Mouse (Mus musculus): ENCODE results near the gene Spns3. TPM values are rescaled to one million over a fixed set of nuclear protein-coding genes. Genes with fewer than 3 reads are reported as not detected.
"Not testable (repeated sequence)": the region's sequence is repeated elsewhere in the genome, so short reads cannot be mapped to it uniquely, and the experiment has no call there.

Spns3 gene
- total RNA-seq, 2 experiments from 2014 or later: 20.5 to 27.3 TPM

- ATAC-seq (replicated peaks; ENCODE audit: poor library complexity): no peak
These were observed 10.4 kb upstream of the Spns3 start for GRCm38 (mm10) chr11:72560661-72561060.

DNA sequence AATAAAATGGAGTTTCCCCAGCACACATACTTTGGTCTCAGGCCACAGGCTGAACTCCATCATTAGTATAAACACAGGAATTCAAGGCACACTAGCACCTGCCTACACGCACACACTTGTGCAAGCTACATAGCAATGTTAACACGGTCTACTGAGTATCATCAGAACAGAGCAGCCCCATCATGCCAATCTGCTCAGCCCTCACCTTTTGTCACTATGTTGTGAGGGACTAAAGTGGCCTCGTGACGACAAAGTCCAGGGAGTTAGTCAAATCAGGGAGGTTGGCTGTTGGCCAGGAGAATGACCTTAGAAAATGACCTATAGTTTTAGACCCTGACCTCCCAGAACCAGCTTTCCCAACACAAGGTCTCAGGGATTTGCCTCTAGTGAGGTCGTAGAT lies 7.8 kb upstream of the Spns3 start:
- no peak for ATAC-seq (replicated peaks; ENCODE audit: poor library complexity)

- ATAC-seq (replicated peaks; ENCODE audit: poor library complexity): no peak
These were observed 6.6 kb upstream of the Spns3 start for GRCm38 (mm10) chr11:72556953-72557352.

GRCm38 (mm10) chr11:72556470-72556869 lies 6.2 kb upstream of the Spns3 start:
- no peak for ATAC-seq (replicated peaks; ENCODE audit: poor library complexity)

- ATAC-seq (replicated peaks; ENCODE audit: poor library complexity): peak; percentile 18; the same call in 1 of the 2 replicates
These were observed 1.3 kb upstream of the Spns3 start for GRCm38 (mm10) chr11:72551531-72552105.

DNA sequence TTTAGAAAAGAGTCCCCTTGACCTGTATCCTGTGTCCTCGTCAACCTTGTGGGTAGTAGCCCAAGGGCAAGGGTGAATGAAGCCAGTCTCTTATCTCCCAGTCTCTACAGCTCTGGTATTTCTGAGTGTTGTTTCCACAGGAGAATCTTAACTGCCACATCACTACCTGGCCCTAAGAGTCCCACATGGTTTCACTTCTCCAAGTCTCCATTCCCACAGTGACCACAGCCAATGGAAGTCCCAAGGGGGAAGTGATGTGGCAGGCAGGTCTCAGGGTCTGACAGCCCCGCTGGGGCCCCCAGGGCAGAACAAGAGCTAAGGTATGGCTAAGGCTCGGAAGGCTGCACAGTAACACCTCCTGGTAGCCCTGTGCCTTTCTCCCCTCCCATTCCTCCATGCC lies 3.1 kb downstream of the Spns3 start:
- ATAC-seq (replicated peaks; ENCODE audit: poor library complexity): peak; percentile 24

DNA sequence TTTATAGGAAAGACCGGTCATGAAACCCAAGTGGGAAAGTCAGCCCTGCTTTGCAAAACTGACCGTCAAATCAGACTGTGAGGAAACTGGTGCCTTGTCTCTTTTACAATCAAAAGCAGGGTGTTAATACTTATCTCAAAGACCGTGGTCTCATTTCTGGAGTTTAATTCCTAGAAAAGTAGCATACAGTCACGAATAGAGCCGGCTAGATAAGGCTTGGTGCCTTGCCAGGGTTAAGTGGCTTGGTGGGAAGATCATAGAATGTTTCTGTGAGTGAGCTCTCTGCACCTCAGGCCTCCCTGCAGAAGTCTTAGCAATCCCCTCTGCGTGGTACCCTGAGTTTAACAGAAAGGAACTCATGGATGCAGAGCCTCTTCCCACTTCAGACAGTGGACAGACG lies 5.6 kb downstream of the Spns3 start:
- ATAC-seq (replicated peaks; ENCODE audit: poor library complexity): peak; percentile 16; the same call in 1 of the 2 replicates

DNA sequence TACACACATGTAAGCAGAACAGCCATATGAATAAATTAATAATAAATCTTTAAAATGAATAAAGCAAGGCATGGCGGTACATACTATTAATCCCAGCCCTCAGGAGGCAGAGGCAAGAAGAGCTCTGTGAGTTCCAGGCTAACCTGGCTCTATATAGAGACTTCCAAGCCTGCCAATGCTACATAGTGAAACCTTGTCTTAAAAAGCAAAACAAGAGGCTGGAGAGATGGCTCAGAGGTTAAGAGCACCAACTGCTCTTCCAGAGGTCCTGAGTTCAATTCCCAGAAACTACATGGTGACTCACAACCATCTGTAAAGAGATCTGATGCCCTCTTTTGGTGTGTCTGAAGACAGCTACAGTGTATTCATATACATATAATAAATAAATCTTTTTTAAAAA lies 6.6 kb downstream of the Spns3 start:
- not testable (repeated sequence) for ATAC-seq (replicated peaks; ENCODE audit: poor library complexity)

GRCm38 (mm10) chr11:72542586-72542985 lies 7.7 kb downstream of the Spns3 start:
- no peak for ATAC-seq (replicated peaks; ENCODE audit: poor library complexity)

DNA sequence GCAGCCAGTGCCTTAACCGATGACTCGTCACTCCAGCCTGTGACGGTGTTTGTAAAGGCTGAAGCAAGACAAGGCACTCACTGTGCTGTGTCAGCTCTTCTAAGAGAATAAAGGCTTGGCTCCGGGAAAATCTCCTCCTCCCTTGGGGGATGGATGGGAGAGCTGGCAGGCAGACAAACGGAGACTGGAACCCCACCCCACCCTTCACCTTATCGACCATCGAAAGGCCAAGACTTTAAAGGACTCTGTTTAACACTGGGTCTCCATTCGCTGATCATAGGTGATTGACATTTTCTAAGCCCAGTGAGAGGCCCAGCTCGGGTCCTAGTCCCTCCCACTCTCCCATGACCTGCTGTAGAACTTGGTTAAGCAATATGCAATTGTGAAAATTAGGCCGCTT lies 8.4 kb downstream of the Spns3 start:
- ATAC-seq (replicated peaks; ENCODE audit: poor library complexity): no peak

DNA sequence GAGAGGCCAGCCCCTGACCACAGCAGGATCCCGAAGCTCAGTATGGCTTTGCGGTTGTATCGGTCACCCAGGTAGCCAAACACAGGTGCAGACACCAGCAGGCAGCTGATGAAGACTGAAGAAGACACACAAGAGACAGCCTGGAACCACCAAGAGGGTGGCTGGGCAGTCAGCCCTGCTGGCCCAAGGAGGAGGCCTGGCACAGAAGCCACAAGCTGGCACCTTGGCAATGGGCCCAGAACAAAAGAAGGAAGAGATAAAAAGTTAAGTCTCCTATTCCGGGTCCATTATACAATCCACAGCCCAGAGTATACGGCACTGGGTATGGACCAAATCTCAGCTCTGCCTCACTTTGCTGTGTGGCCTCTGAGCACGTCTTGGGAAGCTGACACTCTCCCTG lies 9.9 kb downstream of the Spns3 start:
- ATAC-seq (replicated peaks; ENCODE audit: poor library complexity): peak; percentile 56

GRCm38 (mm10) chr11:72538811-72539210 lies 11.5 kb downstream of the Spns3 start:
- no peak for ATAC-seq (replicated peaks; ENCODE audit: poor library complexity)

GRCm38 (mm10) chr11:72538037-72538755 lies 12.1 kb downstream of the Spns3 start:
- ATAC-seq (replicated peaks; ENCODE audit: poor library complexity): peak; percentile 77

- no peak for ATAC-seq (replicated peaks; ENCODE audit: poor library complexity)
These were observed 12.8 kb downstream of the Spns3 start for GRCm38 (mm10) chr11:72537503-72537902.

GRCm38 (mm10) chr11:72535519-72535918 lies 14.8 kb downstream of the Spns3 start:
- ATAC-seq (replicated peaks; ENCODE audit: poor library complexity): 0 out of 2 replicates have a peak, but pooled peaks have one; percentile 32

GRCm38 (mm10) chr11:72532890-72533289 lies 17.4 kb downstream of the Spns3 start:
- ATAC-seq (replicated peaks; ENCODE audit: poor library complexity): no peak

DNA sequence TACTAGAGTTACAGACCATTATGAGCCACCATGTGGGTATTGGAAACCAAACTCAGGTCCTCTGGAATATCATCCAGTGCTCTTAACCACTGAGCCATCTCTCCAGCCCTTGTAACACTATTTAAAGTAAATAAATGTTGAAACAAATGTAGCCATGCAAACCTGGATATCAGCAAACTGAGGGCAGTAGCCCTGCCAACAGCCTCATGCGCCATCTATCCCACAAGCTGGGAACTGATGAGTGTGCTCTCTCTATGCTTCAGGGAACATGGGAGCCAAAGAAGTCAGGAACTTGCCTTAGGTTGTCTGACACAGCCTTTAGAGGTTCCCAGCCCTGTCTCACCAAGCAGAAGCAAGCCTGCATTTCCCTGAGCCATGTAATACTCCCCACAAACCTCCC lies 18.7 kb downstream of the Spns3 start:
- ATAC-seq (replicated peaks; ENCODE audit: poor library complexity): no peak

- no peak for ATAC-seq (replicated peaks; ENCODE audit: poor library complexity)
These were observed 19.2 kb downstream of the Spns3 start for GRCm38 (mm10) chr11:72531144-72531543.

DNA sequence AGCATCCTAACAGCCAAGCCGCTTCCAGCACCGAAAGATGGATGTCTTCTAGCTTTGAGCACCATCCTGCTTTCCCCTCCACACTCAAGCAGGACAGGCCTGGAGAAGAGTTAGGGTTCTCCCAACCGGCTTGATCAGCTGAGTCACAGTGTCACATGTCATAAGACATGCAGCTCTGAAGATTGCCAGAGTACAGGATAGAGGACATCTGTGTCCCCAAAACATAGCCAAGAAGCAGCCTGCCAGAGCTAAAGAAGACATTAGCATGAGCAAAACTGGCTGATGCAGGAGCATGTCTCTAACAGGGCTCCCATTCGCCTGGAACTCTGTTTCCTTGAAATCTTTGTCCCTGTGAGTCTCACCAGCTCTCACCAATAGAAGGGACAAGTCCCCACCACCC lies 24.1 kb downstream of the Spns3 start:
- no peak for ATAC-seq (replicated peaks; ENCODE audit: poor library complexity)

DNA sequence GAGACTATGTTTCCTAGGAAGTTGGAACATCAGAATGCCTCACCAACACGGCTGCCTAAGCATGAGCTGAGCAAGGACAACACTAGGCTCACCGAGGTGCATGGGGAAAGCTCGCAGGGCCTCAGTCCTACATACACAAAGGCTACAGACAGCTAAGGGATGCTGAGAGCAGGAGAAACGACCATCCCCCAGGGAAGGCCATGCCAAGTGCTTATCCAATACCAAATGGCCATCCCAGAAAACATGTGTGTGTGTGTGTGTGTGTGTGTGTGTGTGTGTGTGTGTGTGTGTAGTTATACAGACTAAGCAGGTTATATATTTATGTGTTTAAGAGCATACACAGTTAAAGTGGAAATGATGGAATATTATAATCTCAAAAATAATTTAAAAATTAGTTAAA lies 26.6 kb downstream of the Spns3 start:
- ATAC-seq (replicated peaks; ENCODE audit: poor library complexity): no peak

DNA sequence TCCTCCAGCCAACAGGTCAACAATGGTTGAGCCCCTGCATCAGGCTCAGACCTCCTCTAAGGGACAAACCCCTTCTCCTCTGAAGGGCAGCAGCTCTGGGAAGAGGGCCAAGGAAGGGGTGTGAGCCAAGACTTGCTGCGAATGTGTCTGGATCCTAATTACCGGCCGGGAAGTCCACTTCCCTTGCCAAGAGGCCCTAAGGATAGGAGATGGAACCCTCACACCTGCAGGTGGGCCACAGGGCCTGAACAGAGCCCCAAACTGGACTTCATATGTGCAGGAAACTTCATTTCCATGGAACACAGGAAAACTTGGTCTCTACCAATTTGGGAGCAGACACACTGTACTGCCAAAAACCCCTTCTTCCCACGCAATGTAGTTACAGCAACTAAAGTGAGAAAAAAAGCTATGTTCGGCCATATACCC lies 27.7 kb downstream of the Spns3 start:
- ATAC-seq (replicated peaks; ENCODE audit: poor library complexity): no peak

Measured in megakaryocyte progenitor cell, adult 5-6 weeks (primary cell).